Mouse (Mus musculus) heart, adult 2 months (tissue): ENCODE data around the gene Ctxn2.
"Not testable (repeated sequence)": the region's sequence is repeated elsewhere in the genome, so short reads cannot be mapped to it uniquely, and the experiment has no call there.

ENCODE experiments used
- CTCF ChIP-seq: fragments of 200-600 bp; IDR thresholded peaks from 2 replicates; pipeline ENCODE4 v1.8.1; 2022; ENCODE audit warnings: antibody characterized with exemption, mild to moderate bottlenecking, moderate library complexity
- POLR2A ChIP-seq: fragments of 200-500 bp; IDR thresholded peaks from 2 replicates; pipeline ENCODE4 v1.6.1; 2011; ENCODE audit warnings: mild to moderate bottlenecking, low read depth, low read length, control low read depth; ENCODE audit not compliant: insufficient read depth

- not testable (repeated sequence) for TF ChIP-seq POLR2A, CTCF
Observed at GRCm38 (mm10) chr2:125104491-125104890, 32.0 kb upstream of the Ctxn2 start.
